Mouse (Mus musculus): Measurements from ENCODE around the gene Gzma.

Gzma gene

GRCm38 (mm10) chr13:113100879-113101278, at the start of gene Gzma:
TSS of gene Gzma (minus strand) at chr13:113100981.
- no peak for DNase-seq

GRCm38 (mm10) chr13:113139597-113139996, 38.8 kb upstream of the Gzma start:
- DNase-seq, result no peak

- DNase-seq, result no peak
Observed at GRCm38 (mm10) chr13:113129974-113130373, 29.2 kb upstream of the Gzma start.

- DNase-seq, result no peak
Observed at GRCm38 (mm10) chr13:113121326-113121725, 20.5 kb upstream of the Gzma start.

- DNase-seq, result no peak
Observed at GRCm38 (mm10) chr13:113120324-113121237, 19.8 kb upstream of the Gzma start.

GRCm38 (mm10) chr13:113118977-113119376, 18.2 kb upstream of the Gzma start:
- no peak for DNase-seq

- DNase-seq, result no peak
Observed at GRCm38 (mm10) chr13:113104759-113105158, 4.0 kb upstream of the Gzma start.

- no peak for DNase-seq
Observed at GRCm38 (mm10) chr13:113101804-113102203, 1.0 kb upstream of the Gzma start.

GRCm38 (mm10) chr13:113098406-113098805, 2.4 kb downstream of the Gzma start:
- DNase-seq, result no peak

GRCm38 (mm10) chr13:113097011-113097410, 3.8 kb downstream of the Gzma start:
- no peak for DNase-seq

- no peak for DNase-seq
Observed at GRCm38 (mm10) chr13:113094618-113095017, 6.2 kb downstream of the Gzma start.

GRCm38 (mm10) chr13:113090489-113090888, 10.3 kb downstream of the Gzma start:
- no peak for DNase-seq

- no peak for DNase-seq
Observed at GRCm38 (mm10) chr13:113087226-113088017, 13.4 kb downstream of the Gzma start.

GRCm38 (mm10) chr13:113084732-113085131, 16.0 kb downstream of the Gzma start:
- no peak for DNase-seq

GRCm38 (mm10) chr13:113082101-113082500, 18.7 kb downstream of the Gzma start:
- DNase-seq, result no peak

- no peak for DNase-seq
Observed at GRCm38 (mm10) chr13:113079021-113079420, 21.8 kb downstream of the Gzma start.

GRCm38 (mm10) chr13:113064542-113064941, 36.2 kb downstream of the Gzma start:
- no peak for DNase-seq

GRCm38 (mm10) chr13:113061746-113062145, 39.0 kb downstream of the Gzma start:
- DNase-seq, result no peak

- no peak for DNase-seq
Observed at GRCm38 (mm10) chr13:113055826-113056225, 45.0 kb downstream of the Gzma start.

GRCm38 (mm10) chr13:113054230-113054629, 46.6 kb downstream of the Gzma start:
- DNase-seq, result no peak

GRCm38 (mm10) chr13:113047647-113048046, 53.1 kb downstream of the Gzma start:
- DNase-seq, result no peak

- no peak for DNase-seq
Observed at GRCm38 (mm10) chr13:113047018-113047417, 53.8 kb downstream of the Gzma start.

GRCm38 (mm10) chr13:113046211-113046883, 54.4 kb downstream of the Gzma start, which contains the start of gene Gpx8:
TSS of gene Gpx8 (minus strand) at chr13:113046410.
- DNase-seq, result no peak
